Mouse (Mus musculus): Measurements from ENCODE around the gene Tenm4.

Tenm4 gene

DNA sequence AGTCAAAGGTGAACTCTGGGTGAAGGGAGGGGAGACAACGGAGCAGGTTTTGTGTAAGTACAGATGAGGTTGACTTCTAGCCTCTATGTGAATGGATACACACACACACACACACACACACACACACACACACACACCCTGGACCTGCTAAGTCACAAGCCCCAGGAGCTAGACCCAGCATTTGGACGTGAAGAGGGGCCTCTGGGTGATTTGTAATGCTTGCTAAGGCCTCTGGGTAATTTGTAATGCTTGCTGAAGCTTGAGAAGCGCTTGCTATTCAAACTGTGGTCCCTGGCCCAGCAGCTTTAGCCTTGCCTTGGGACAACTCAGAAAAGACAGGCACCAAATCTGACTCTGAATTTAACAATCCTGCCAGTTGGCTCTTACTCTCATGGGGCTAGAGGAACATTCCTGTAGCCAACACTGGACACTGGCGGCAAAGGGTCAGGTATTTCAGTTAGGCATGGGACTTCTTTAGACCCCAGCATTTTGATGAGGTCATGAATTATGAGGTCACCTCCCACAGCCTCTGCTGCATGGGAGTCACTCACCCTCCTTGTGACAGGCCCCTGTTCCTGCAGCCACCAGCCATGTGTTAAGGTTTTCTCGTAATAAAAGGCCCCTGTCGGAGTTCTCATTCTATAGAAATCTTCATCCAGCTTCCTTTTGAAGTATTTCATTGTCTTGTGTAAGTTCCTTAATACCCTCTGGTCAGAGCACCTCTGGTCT, 237.3 kb downstream of the Tenm4 start:
- DNase-seq (ENCODE audit: low spot score), result no peak

DNA sequence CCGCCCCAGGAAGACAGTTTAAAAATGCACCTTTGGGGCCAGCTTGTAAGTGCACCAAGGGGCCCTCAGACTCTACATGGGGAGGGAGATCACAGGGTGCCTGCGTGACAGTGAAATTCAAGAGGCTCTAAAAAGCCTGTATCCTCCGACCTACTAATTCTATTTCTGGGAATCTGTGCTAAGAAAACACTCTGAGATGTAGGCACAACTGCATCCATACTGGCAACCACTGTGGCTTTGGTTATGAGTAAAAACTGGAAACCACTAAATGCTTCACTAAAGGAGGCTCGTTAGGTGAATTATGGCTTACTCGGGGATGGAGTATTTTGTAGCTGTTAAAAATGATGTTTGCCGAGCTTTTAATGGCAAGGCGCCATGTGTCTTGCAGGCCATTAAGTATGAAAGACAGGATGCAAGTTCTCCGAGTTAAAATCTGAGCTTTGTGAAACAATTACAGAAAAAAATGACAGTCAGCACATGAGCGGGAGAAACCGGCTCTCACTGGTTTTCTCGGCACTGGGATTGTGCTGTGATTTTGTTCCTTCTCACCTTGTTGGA, 238.4 kb downstream of the Tenm4 start:
- DNase-seq (ENCODE audit: low spot score), result no peak

DNA sequence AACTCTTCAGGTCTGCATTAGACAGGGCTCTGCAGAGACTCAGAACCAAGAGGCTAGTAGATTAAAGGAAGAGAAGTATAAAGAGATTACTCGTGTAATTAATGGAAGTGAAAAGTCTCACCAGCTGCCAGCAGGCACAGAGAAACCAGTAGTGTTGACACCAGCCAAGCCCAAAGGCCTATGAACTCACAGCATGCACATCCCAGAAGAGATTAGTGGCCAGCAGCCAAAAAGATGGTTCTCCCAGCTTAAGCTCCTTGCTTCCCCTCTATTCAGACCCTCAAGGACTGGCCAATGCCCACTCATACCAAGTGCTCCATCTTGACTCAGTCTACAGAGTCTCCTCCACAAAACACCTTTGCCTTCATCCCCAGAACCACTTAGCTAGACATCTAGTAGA, 242.8 kb downstream of the Tenm4 start:
- DNase-seq (ENCODE audit: low spot score), result no peak

DNA sequence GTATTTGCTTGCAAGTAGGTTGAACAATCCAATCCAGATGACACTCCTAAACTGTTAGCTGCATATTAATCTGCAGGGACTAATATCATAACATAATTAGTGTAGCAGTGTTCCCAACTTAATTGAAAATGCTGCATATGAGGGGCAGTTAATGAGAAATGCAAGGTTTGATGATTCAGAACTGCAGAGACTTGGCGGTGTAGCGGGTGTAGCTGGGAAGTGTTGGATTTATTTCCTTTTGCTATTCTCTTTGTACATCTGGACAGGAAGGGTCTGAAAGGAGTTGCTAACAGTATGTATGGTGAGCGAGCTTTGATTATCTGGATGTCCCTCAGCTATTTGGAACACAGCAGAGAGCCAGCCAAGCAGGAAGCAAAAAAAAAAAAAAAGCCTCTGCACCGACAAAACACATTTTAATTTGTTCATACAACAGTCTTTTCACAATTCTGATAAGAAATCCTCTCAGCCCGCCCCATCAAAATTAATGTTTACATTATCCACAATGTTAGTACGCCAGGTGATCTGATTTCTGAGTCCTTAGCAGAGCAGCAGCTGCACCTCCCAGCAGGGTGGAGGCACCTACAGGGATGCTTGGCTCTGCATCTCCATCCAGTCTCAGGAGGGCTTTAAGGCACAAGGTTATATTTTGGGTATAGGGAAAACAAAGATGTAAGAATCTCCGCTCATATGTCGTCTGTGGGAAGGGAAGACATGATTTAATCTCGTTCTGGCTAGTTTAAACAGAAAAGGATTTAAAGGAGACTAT, 243.4 kb downstream of the Tenm4 start:
- DNase-seq (ENCODE audit: low spot score), result no peak

DNA sequence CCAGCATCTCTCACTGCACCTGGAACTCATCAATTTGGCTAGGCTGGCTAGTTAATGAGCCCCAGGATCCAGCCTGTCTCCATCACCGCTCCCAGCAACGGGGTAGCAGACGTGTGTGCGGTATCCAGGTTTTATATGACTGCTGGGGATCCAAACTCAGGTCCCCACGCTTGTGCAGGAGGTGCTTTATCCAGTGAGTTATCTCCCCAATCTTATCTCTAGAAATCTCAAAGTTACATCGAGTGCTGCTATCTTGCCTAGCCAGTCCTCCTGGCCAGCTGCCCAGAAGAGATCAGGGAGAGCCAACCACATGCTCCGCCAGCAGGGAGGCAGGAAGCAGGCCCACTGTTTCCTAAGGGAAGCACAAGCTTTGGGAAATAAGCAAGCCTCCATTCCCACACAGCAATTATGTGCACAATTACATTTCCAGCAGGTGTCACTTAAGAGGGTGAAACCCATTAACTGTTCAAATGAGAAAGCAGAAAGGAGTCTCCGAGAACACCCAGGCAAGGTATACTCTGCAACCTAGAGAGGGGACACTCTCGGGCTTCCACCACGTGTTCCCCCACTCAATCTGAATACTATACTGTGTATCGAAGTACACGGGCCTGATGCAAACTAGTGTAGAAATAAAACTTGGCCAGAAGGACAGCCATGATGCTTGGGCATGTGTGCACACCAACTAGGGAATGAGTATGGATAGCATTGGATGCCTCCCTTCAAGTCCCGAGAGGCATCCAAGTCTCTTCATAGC, 246.4 kb downstream of the Tenm4 start:
- DNase-seq (ENCODE audit: low spot score), result peak; percentile 80

- no peak for DNase-seq (ENCODE audit: low spot score)
Observed at GRCm38 (mm10) chr7:96418146-96418545, 247.1 kb downstream of the Tenm4 start.

- DNase-seq (ENCODE audit: low spot score), result no peak
Observed at GRCm38 (mm10) chr7:96420045-96420444, 249.0 kb downstream of the Tenm4 start.

- no peak for DNase-seq (ENCODE audit: low spot score)
Observed at GRCm38 (mm10) chr7:96420926-96421605, 250.0 kb downstream of the Tenm4 start.

GRCm38 (mm10) chr7:96426954-96427353, 255.9 kb downstream of the Tenm4 start:
- no peak for DNase-seq (ENCODE audit: low spot score)

DNA sequence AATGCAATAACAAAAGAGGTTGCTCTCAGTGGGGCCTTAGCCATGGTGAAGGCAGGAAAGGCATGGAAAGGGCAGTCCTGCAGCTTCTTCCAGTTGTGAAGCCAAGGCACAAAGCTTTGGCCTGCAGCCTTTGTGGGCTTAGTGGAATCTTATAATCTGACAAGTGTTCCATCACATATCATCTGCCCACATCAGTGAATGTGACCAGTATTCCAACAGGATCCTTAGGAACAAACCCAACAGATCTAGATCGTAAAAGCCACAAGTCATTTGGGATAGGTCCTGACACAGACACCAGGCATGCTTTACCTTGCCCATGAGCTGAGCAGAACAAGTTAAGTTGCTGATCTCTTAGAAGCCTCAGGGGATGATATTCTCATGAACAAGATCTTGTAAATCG, 262.3 kb downstream of the Tenm4 start:
- no peak for DNase-seq (ENCODE audit: low spot score)

GRCm38 (mm10) chr7:96438392-96438791, 267.3 kb downstream of the Tenm4 start:
- DNase-seq (ENCODE audit: low spot score), result peak; percentile 29

- no peak for DNase-seq (ENCODE audit: low spot score)
Observed at GRCm38 (mm10) chr7:96440161-96440707, 269.2 kb downstream of the Tenm4 start.

DNA sequence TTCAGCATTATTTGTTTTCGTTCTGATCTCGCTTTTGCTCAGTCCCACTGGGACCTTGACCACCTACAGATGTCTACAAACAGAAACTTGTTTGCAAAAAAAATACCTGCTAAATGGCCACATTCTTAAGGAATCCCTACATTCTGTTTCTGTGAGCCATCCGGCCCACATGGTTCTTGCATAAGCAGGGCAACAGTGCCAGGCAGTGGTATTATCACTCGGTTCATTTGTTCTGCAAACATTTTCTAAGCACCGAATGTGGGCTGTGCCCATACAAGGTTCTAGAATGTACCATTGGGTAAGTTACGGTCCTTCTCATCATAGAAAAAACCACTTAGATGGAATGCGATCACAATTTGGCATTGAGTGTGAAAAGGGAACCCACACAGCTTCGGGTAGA, 274.7 kb downstream of the Tenm4 start:
- peak; percentile 18 for DNase-seq (ENCODE audit: low spot score)

DNA sequence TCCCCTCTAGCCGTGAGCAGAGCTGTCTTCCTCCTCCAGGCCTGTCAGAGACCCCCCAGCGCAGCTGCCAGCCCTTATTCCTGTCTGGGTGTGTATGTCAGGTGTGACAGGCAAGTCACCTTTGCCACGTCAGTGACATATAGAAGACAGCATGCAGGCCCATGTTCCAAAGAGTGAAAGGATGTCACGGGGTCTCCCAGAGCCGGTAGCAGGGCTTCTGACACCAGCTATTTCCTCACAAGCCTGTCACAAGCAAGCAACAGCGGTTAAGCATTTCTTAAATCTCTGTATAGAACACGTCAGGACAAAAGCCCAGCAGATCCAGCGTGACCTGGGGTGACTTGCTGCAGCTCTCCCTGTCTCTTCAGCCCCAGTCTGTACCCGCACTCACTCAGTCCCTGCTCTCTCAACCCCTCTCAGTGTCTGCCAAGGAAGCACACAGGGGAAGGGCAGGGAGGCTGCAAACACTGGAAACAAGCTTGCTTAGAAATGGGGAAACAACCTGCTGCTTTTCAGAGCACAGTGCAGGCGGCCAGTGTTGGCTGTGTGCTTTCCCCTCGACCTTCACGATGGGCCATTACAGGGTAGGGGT, 276.9 kb downstream of the Tenm4 start:
- DNase-seq (ENCODE audit: low spot score), result no peak

GRCm38 (mm10) chr7:96455957-96456356, 284.9 kb downstream of the Tenm4 start:
- no peak for DNase-seq (ENCODE audit: low spot score)

DNA sequence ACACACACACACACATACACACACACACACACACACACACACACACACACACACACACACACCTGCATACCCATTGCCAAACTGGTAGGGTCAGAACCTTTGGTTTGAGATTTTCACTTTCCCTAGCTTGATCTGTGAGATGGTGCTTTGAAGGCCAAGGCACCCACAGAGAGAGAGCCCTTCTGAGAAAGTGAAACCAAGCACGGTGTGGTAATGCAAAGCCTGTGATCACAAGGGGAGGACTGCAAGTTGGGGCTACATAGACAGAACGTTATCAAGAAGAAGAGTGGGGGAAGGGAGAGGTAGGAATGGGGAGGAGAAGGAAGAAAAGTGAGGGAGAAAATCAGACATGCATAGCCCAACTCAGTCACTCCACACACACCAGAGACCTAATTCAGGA, 285.6 kb downstream of the Tenm4 start:
- DNase-seq (ENCODE audit: low spot score), result no peak

DNA sequence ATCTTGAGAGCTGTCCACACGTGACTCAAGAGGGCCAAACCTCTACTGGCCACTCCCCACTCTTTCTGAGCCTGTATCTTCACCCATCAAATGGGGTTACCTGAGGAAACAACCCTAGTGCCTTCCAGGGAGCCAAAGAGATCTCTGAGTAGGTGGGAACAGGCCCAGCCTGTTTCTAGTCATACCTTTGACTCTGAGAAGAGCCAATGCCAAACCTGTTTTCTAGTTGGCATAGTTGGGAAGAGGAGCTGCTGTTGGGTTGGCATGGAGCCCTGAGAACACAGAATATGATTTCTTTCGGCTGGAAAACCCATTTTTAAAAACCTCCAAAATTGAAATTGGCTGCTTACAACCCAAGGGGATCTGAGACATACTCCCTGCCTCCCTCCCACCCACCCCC, 286.8 kb downstream of the Tenm4 start:
- peak; percentile 23 for DNase-seq (ENCODE audit: low spot score)

GRCm38 (mm10) chr7:96458992-96459391, 287.9 kb downstream of the Tenm4 start:
- no peak for DNase-seq (ENCODE audit: low spot score)

GRCm38 (mm10) chr7:96466761-96467160, 295.7 kb downstream of the Tenm4 start:
- no peak for DNase-seq (ENCODE audit: low spot score)

GRCm38 (mm10) chr7:96470821-96471220, 299.8 kb downstream of the Tenm4 start:
- DNase-seq (ENCODE audit: low spot score), result peak; percentile 30

DNA sequence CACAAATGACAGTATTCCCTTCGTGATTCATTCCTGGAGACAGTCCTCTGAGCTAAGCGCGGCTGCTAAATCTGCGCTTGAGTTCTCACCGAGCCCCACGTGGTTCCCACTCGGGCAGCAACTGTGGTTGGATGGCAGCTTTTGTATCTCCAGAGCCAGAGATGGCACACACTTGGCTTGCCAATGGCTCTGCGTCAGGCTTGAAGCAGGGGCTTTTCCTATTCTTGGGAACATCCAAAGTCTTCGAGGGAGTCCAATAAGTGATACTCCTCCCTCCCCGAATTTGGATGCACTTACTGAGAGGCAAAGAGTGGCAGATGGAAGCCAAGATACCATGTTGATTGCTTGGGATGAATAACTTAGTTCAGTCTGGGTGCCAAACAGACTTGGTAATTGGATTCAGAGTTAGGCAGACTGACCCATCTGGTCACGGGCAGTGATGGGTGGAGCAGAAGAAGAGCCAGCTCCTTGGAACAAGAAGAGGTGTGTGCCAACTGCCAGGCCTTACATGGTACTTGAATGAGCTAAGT, 303.6 kb downstream of the Tenm4 start:
- peak; percentile 80 for DNase-seq (ENCODE audit: low spot score)
